Mouse (Mus musculus) T-cell, adult 2 months (primary cell): ENCODE data around the gene Sfr1.

Experiments used
- DNase-seq: peaks from one replicate; pipeline ENCODE4 v3.0.0; 2022; ENCODE audit warnings: low spot score

Sfr1 gene

GRCm38 (mm10) chr19:47731071-47731881 is at the start of gene Sfr1:
Gene Sfr1 (plus strand): TSS chr19:47731682.
- peak; percentile 99 for DNase-seq

- DNase-seq = no peak
These were observed 41.9 kb upstream of the Sfr1 start for GRCm38 (mm10) chr19:47689592-47689991.

- no peak for DNase-seq
These were observed 39.5 kb upstream of the Sfr1 start, which contains the start of gene Col17a1 for GRCm38 (mm10) chr19:47691994-47692393. Gene Col17a1 (minus strand): TSS chr19:47692094.

- DNase-seq = no peak
These were observed 35.8 kb upstream of the Sfr1 start for GRCm38 (mm10) chr19:47695725-47696124.

GRCm38 (mm10) chr19:47696411-47696810 is 35.1 kb upstream of the Sfr1 start:
- no peak for DNase-seq

GRCm38 (mm10) chr19:47697067-47697466 is 34.4 kb upstream of the Sfr1 start:
- DNase-seq = no peak

- DNase-seq = no peak
These were observed 33.2 kb upstream of the Sfr1 start for GRCm38 (mm10) chr19:47698266-47698665.

GRCm38 (mm10) chr19:47699743-47700142 is 31.7 kb upstream of the Sfr1 start:
- DNase-seq = no peak

GRCm38 (mm10) chr19:47700509-47700908 is 31.0 kb upstream of the Sfr1 start:
- DNase-seq = no peak

- DNase-seq = no peak
These were observed 26.3 kb upstream of the Sfr1 start for GRCm38 (mm10) chr19:47705080-47705771.

GRCm38 (mm10) chr19:47705772-47706309 is 25.6 kb upstream of the Sfr1 start:
- DNase-seq = no peak

GRCm38 (mm10) chr19:47710376-47710775 is 21.1 kb upstream of the Sfr1 start:
- no peak for DNase-seq

- DNase-seq = no peak
These were observed 18.0 kb upstream of the Sfr1 start for GRCm38 (mm10) chr19:47713457-47713856.

- DNase-seq = no peak
These were observed 15.3 kb upstream of the Sfr1 start for GRCm38 (mm10) chr19:47716144-47716543.

GRCm38 (mm10) chr19:47719147-47719546 is 12.3 kb upstream of the Sfr1 start:
- no peak for DNase-seq

GRCm38 (mm10) chr19:47722471-47722870 is 9.0 kb upstream of the Sfr1 start:
- DNase-seq = no peak

- no peak for DNase-seq
These were observed 6.6 kb upstream of the Sfr1 start for GRCm38 (mm10) chr19:47724903-47725302.

GRCm38 (mm10) chr19:47725643-47726140 is 5.8 kb upstream of the Sfr1 start:
- no peak for DNase-seq

GRCm38 (mm10) chr19:47730691-47731070 is 801 bp upstream of the Sfr1 start:
- DNase-seq = peak; percentile 74

- DNase-seq = no peak
These were observed 449 bp downstream of the Sfr1 start for GRCm38 (mm10) chr19:47731931-47732330.

GRCm38 (mm10) chr19:47747072-47747471 is 15.6 kb downstream of the Sfr1 start:
- DNase-seq = no peak

GRCm38 (mm10) chr19:47748950-47749349 is 17.5 kb downstream of the Sfr1 start:
- no peak for DNase-seq

- no peak for DNase-seq
These were observed 18.9 kb downstream of the Sfr1 start for GRCm38 (mm10) chr19:47750391-47750790.
